Mouse (Mus musculus): Measurements from ENCODE around the gene Col23a1. TPM values are rescaled to one million over a fixed set of nuclear protein-coding genes. Genes with fewer than 3 reads are reported as not detected.
"Not testable (repeated sequence)": the region's sequence is repeated elsewhere in the genome, so short reads cannot be mapped to it uniquely, and the experiment has no call there.

The Col23a1 gene
- total RNA-seq, 4 experiments from 2014 or later: 0.82 to 1.6 (median 0.93) TPM

GRCm38 (mm10) chr11:51585608-51586252, 296.0 kb downstream of the Col23a1 start:
- no peak for DNase-seq (ENCODE audit: low spot score in 2 of 2)

GRCm38 (mm10) chr11:51586411-51586810, 296.7 kb downstream of the Col23a1 start:
- DNase-seq (ENCODE audit: low spot score in 2 of 2): no peak

- DNase-seq (ENCODE audit: low spot score in 2 of 2): no peak
These were observed 297.3 kb downstream of the Col23a1 start for GRCm38 (mm10) chr11:51587059-51587458.

GRCm38 (mm10) chr11:51588833-51589232, 299.1 kb downstream of the Col23a1 start:
- no peak for DNase-seq (ENCODE audit: low spot score in 2 of 2)

GRCm38 (mm10) chr11:51590002-51590401, 300.3 kb downstream of the Col23a1 start:
- DNase-seq (ENCODE audit: low spot score in 2 of 2): no peak

- no peak for DNase-seq (ENCODE audit: low spot score in 2 of 2)
These were observed 301.4 kb downstream of the Col23a1 start for GRCm38 (mm10) chr11:51591168-51591567.

- no peak for DNase-seq (ENCODE audit: low spot score in 2 of 2)
These were observed 302.2 kb downstream of the Col23a1 start for GRCm38 (mm10) chr11:51591915-51592314.

GRCm38 (mm10) chr11:51593368-51593767, 303.6 kb downstream of the Col23a1 start:
- DNase-seq (ENCODE audit: low spot score in 2 of 2): no peak

GRCm38 (mm10) chr11:51593849-51594248, 304.1 kb downstream of the Col23a1 start:
- DNase-seq (ENCODE audit: low spot score in 2 of 2): no peak

- DNase-seq (ENCODE audit: low spot score in 2 of 2): no peak
These were observed 305.1 kb downstream of the Col23a1 start for GRCm38 (mm10) chr11:51594715-51595350.

- no peak for DNase-seq (ENCODE audit: low spot score in 2 of 2)
These were observed 305.9 kb downstream of the Col23a1 start for GRCm38 (mm10) chr11:51595459-51596083.

GRCm38 (mm10) chr11:51597553-51597952, 307.8 kb downstream of the Col23a1 start:
- DNase-seq (ENCODE audit: low spot score in 2 of 2): no peak

GRCm38 (mm10) chr11:51602253-51602652, 312.5 kb downstream of the Col23a1 start:
- DNase-seq (ENCODE audit: low spot score in 2 of 2): no peak

- peak; percentile 81 to 85 for DNase-seq (ENCODE audit: low spot score in 2 of 2)
These were observed 316.1 kb downstream of the Col23a1 start for GRCm38 (mm10) chr11:51605602-51606446.

- DNase-seq (ENCODE audit: low spot score in 2 of 2): peak; percentile 95 to 97
These were observed 316.9 kb downstream of the Col23a1 start, which contains the start of gene Hnrnpab for GRCm38 (mm10) chr11:51606447-51607095. Gene Hnrnpab (minus strand): TSS chr11:51606847.

GRCm38 (mm10) chr11:51607096-51607738, 317.5 kb downstream of the Col23a1 start:
- no peak for DNase-seq (ENCODE audit: low spot score in 2 of 2)

- no peak for DNase-seq (ENCODE audit: low spot score in 2 of 2)
These were observed 319.7 kb downstream of the Col23a1 start for GRCm38 (mm10) chr11:51609266-51609909.

GRCm38 (mm10) chr11:51609940-51610339, 320.2 kb downstream of the Col23a1 start:
- not testable (repeated sequence) for DNase-seq (ENCODE audit: low spot score in 2 of 2)

GRCm38 (mm10) chr11:51614256-51614655, 324.5 kb downstream of the Col23a1 start:
- DNase-seq (ENCODE audit: low spot score in 2 of 2): no peak

- no peak for DNase-seq (ENCODE audit: low spot score in 2 of 2)
These were observed 325.4 kb downstream of the Col23a1 start for GRCm38 (mm10) chr11:51615129-51615528.

Data from gastrocnemius, adult 8-10 months (tissue).